Mouse (Mus musculus): ENCODE results near the gene Ptprj. TPM values are rescaled to one million over a fixed set of nuclear protein-coding genes. Genes with fewer than 3 reads are reported as not detected.
A peak's percentile ranks its signal among the peaks of the same experiment; 100 is the strongest.

The Ptprj gene
- polyA plus RNA-seq, 1 experiment, result 23.2 TPM

GRCm38 (mm10) chr2:90579038-90579727 is 1.3 kb downstream of the Ptprj start:
- H3K27me3 ChIP-seq (replicated peaks; ENCODE audit: control insufficient read depth, insufficient read depth, low read length), result no peaks in the 10 kb centered on the region
- peak overlapping the region; percentile 94 for H3K4me3 ChIP-seq (ENCODE audit: insufficient read depth, low read depth, low read length)
- peak; percentile 44 for DNase-seq
- H3K36me3 ChIP-seq (ENCODE audit: control insufficient read depth, insufficient read depth, low read length), result no peaks in the 10 kb centered on the region
- WGBS, result 3% methylated on average over 23 of the region's 23 CpGs
- TF ChIP-seq POLR2A (IDR thresholded peaks at IDR 0.05; ENCODE audit: low read depth, low read length) (no peak), CTCF (conservative IDR thresholded peaks at IDR 0.05; ENCODE audit: insufficient read depth, insufficient read length, low read depth, low read length) (no peak)
- peak overlapping the region; percentile 84 for H3K27ac ChIP-seq (ENCODE audit: insufficient read depth, low read depth, low read length)
- peaks cover 10% of the 10 kb centered on the region; the same call in 1 of the 2 replicates for H3K4me1 ChIP-seq (ENCODE audit: control insufficient read depth, insufficient read depth, low read length)

DNA sequence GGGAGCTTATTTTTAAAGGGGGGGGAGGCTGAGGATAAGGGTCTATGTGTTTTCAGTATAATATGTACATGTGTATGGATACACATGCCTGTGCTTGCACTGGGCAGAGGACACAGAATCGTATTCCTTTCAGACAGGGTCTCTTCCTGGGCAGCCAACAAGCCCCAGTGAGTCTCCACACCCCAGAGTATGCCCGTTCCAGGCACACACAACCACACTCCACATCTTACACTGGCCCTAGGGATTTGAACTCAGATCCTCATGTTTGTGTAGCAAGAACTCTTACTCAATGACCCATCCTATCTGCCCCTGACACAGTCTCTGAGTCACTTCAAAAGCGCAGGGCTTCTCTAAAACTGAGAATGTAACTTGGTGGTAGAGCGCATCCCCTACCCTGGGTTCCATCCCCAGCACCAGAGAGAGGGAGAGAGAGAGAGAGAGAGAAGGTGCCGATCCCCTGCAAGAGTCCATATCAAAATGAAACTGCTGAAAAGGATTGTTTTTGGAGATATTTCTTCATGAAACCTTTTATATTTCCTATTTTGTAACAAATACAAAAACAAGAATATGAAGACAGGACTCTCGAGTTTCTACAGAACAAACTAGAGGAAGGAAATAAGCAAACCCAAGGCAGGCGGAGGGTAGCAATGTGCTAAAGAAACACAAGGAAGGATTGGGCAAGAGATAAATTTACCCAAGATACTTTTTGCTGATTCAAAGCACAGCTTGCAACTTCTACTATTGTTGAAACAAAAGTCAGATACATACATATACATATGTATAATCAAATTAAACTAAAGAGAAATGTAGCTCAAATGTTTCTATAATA is 2.8 kb downstream of the Ptprj start:
- no peak for TF ChIP-seq POLR2A (IDR thresholded peaks at IDR 0.05; ENCODE audit: low read depth, low read length)
- no peak for TF ChIP-seq CTCF (conservative IDR thresholded peaks at IDR 0.05; ENCODE audit: insufficient read depth, insufficient read length, low read depth, low read length)
- Histone ChIP-seq H3K4me3 (ENCODE audit: insufficient read depth, low read depth, low read length) (no peak overlapping the region), H3K27ac (ENCODE audit: insufficient read depth, low read depth, low read length) (no peak overlapping the region), H3K4me1 (ENCODE audit: control insufficient read depth, insufficient read depth, low read length) (peaks cover 10% of the 10 kb centered on the region; the same call in 1 of the 2 replicates), H3K36me3 (ENCODE audit: control insufficient read depth, insufficient read depth, low read length) (no peaks in the 10 kb centered on the region), H3K27me3 (replicated peaks; ENCODE audit: control insufficient read depth, insufficient read depth, low read length) (no peaks in the 10 kb centered on the region)
- 89% methylated on average over 7 of the region's 7 CpGs for WGBS
- DNase-seq, result no peak

- TF ChIP-seq POLR2A (IDR thresholded peaks at IDR 0.05; ENCODE audit: low read depth, low read length) (no peak), CTCF (conservative IDR thresholded peaks at IDR 0.05; ENCODE audit: insufficient read depth, insufficient read length, low read depth, low read length) (no peak)
- WGBS, result 35% methylated on average over 1 of the region's 1 CpGs
- Histone ChIP-seq H3K27ac (ENCODE audit: insufficient read depth, low read depth, low read length) (peak overlapping the region; percentile 61), H3K4me3 (ENCODE audit: insufficient read depth, low read depth, low read length) (no peak overlapping the region), H3K27me3 (replicated peaks; ENCODE audit: control insufficient read depth, insufficient read depth, low read length) (no peaks in the 10 kb centered on the region), H3K36me3 (ENCODE audit: control insufficient read depth, insufficient read depth, low read length) (no peaks in the 10 kb centered on the region), H3K4me1 (ENCODE audit: control insufficient read depth, insufficient read depth, low read length) (peaks cover 10% of the 10 kb centered on the region; the same call in 1 of the 2 replicates)
- DNase-seq, result peak; percentile 75
Measured at GRCm38 (mm10) chr2:90576936-90577335, 3.5 kb downstream of the Ptprj start.

DNA sequence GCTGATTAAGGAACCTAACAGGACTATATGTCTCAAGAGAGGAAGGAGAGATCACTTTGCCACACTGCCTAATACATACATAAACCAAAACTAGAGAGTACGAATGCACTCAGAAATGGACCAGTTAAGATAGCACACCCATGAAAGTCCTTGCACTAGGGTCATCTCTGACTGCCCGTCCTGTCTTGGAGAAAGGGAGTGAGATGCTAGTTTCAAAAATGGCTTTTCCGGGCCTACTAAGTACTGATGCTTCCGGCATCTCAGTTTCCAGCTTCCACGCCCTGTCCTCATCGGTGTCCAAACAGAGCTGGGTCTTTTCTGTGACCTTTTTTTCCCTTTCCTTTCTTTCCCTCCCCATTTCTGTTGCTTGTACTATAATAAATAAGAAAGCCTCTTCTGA is 4.0 kb downstream of the Ptprj start:
- DNase-seq, result no peak
- H3K36me3 ChIP-seq (ENCODE audit: control insufficient read depth, insufficient read depth, low read length), result no peaks in the 10 kb centered on the region

DNA sequence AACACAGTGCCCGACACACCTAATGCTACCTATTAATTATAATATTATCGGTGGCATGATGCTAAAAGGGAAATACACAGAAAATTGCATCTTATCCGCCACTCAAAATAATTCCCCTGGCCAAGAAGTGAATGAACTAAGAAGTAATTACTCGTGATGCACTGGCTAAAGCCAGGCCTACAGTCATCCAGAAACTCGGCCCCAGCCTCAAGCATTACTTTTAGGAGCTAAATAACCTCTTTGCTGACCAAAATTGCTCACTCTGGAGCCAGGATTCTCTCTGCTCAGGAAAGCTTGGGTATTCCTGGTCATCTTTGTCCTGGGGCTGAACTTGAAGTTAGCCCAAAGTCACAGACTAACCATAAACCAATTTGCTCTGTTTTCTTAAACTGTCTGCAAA is 4.7 kb downstream of the Ptprj start:
- Histone ChIP-seq H3K27me3 (replicated peaks; ENCODE audit: control insufficient read depth, insufficient read depth, low read length) (no peaks in the 10 kb centered on the region), H3K36me3 (ENCODE audit: control insufficient read depth, insufficient read depth, low read length) (no peaks in the 10 kb centered on the region), H3K4me1 (ENCODE audit: control insufficient read depth, insufficient read depth, low read length) (peaks cover 7% of the 10 kb centered on the region; the same call in 1 of the 2 replicates), H3K27ac (ENCODE audit: insufficient read depth, low read depth, low read length) (no peak overlapping the region), H3K4me3 (ENCODE audit: insufficient read depth, low read depth, low read length) (no peak overlapping the region)
- TF ChIP-seq CTCF (conservative IDR thresholded peaks at IDR 0.05; ENCODE audit: insufficient read depth, insufficient read length, low read depth, low read length) (no peak), POLR2A (IDR thresholded peaks at IDR 0.05; ENCODE audit: low read depth, low read length) (no peak)
- no peak for DNase-seq
- 58% methylated on average over 5 of the region's 5 CpGs for WGBS

More for the DNA sequence above, 4.0 kb downstream of the Ptprj start:
- Histone ChIP-seq H3K4me3 (ENCODE audit: insufficient read depth, low read depth, low read length) (no peak overlapping the region), H3K27me3 (replicated peaks; ENCODE audit: control insufficient read depth, insufficient read depth, low read length) (no peaks in the 10 kb centered on the region), H3K4me1 (ENCODE audit: control insufficient read depth, insufficient read depth, low read length) (peaks cover 10% of the 10 kb centered on the region; the same call in 1 of the 2 replicates), H3K27ac (ENCODE audit: insufficient read depth, low read depth, low read length) (peak overlapping the region; percentile 54; the same call in 1 of the 2 replicates)
- TF ChIP-seq POLR2A (IDR thresholded peaks at IDR 0.05; ENCODE audit: low read depth, low read length), result no peak
- 80% methylated on average over 6 of the region's 6 CpGs for WGBS

- TF ChIP-seq POLR2A (IDR thresholded peaks at IDR 0.05; ENCODE audit: low read depth, low read length) (no peak), CTCF (conservative IDR thresholded peaks at IDR 0.05; ENCODE audit: insufficient read depth, insufficient read length, low read depth, low read length) (no peak)
- Histone ChIP-seq H3K4me1 (ENCODE audit: control insufficient read depth, insufficient read depth, low read length) (peaks cover 11% of the 10 kb centered on the region), H3K27ac (ENCODE audit: insufficient read depth, low read depth, low read length) (no peak overlapping the region), H3K4me3 (ENCODE audit: insufficient read depth, low read depth, low read length) (no peak overlapping the region), H3K27me3 (replicated peaks; ENCODE audit: control insufficient read depth, insufficient read depth, low read length) (no peaks in the 10 kb centered on the region), H3K36me3 (ENCODE audit: control insufficient read depth, insufficient read depth, low read length) (no peaks in the 10 kb centered on the region)
- no peak for DNase-seq
- 77% methylated on average over 3 of the region's 3 CpGs for WGBS
Measured at GRCm38 (mm10) chr2:90575116-90575515, 5.3 kb downstream of the Ptprj start.

GRCm38 (mm10) chr2:90574536-90574935 is 5.9 kb downstream of the Ptprj start:
- no peak overlapping the region for H3K27ac ChIP-seq (ENCODE audit: insufficient read depth, low read depth, low read length)
- no peak for DNase-seq
- H3K27me3 ChIP-seq (replicated peaks; ENCODE audit: control insufficient read depth, insufficient read depth, low read length), result no peaks in the 10 kb centered on the region
- 63% methylated on average over 8 of the region's 8 CpGs for WGBS
- no peaks in the 10 kb centered on the region for H3K36me3 ChIP-seq (ENCODE audit: control insufficient read depth, insufficient read depth, low read length)
- H3K4me3 ChIP-seq (ENCODE audit: insufficient read depth, low read depth, low read length), result no peak overlapping the region
- TF ChIP-seq POLR2A (IDR thresholded peaks at IDR 0.05; ENCODE audit: low read depth, low read length), result no peak
- TF ChIP-seq CTCF (conservative IDR thresholded peaks at IDR 0.05; ENCODE audit: insufficient read depth, insufficient read length, low read depth, low read length), result no peak
- H3K4me1 ChIP-seq (ENCODE audit: control insufficient read depth, insufficient read depth, low read length), result peaks cover 11% of the 10 kb centered on the region

All from kidney, adult 2 months (tissue).